Mouse (Mus musculus): ENCODE data around the gene A730071L15Rik. TPM values are rescaled to one million over a fixed set of nuclear protein-coding genes. Genes with fewer than 3 reads are reported as not detected.

Gene A730071L15Rik
- polyA plus RNA-seq, 1 experiment from 2014 or later = 0.53 TPM

- WGBS = 57% methylated on average over 3 of the region's 3 CpGs
These were observed 17.0 kb downstream of the A730071L15Rik start for GRCm38 (mm10) chr11:6216834-6217233.

GRCm38 (mm10) chr11:6218189-6218896 lies 18.5 kb downstream of the A730071L15Rik start:
- H3K4me1 ChIP-seq (replicated peaks; ENCODE audit: insufficient read depth, low read length) = no peaks in the 10 kb centered on the region
- H3K9me3 ChIP-seq (replicated peaks; ENCODE audit: low read length) = no peaks in the 10 kb centered on the region
- ATAC-seq (replicated peaks; ENCODE audit: low FRiP score, low read depth) = no peak
- no peak overlapping the region for H3K27ac ChIP-seq
- no peak overlapping the region for H3K9ac ChIP-seq (ENCODE audit: low read depth, low read length)
- 71% methylated on average over 11 of the region's 11 CpGs for WGBS
- H3K4me3 ChIP-seq (replicated peaks; ENCODE audit: low read depth, low read length) = no peak overlapping the region
- no peak overlapping the region for H3K4me2 ChIP-seq (ENCODE audit: low read length)
- no peaks in the 10 kb centered on the region for H3K27me3 ChIP-seq (ENCODE audit: insufficient read depth, low read length)
- no peak for TF ChIP-seq CTCF (IDR thresholded peaks at IDR 0.05; ENCODE audit: low read depth)
- H3K36me3 ChIP-seq (ENCODE audit: insufficient read depth, low read length) = no peaks in the 10 kb centered on the region
- DNase-seq (ENCODE audit: low spot score) = no peak

More at GRCm38 (mm10) chr11:6216834-6217233, 17.0 kb downstream of the A730071L15Rik start:
- Histone ChIP-seq H3K4me1 (replicated peaks; ENCODE audit: insufficient read depth, low read length) (no peaks in the 10 kb centered on the region), H3K36me3 (ENCODE audit: insufficient read depth, low read length) (no peaks in the 10 kb centered on the region), H3K9ac (ENCODE audit: low read depth, low read length) (no peak overlapping the region), H3K4me2 (ENCODE audit: low read length) (no peak overlapping the region), H3K27me3 (ENCODE audit: insufficient read depth, low read length) (no peaks in the 10 kb centered on the region), H3K27ac (no peak overlapping the region), H3K9me3 (replicated peaks; ENCODE audit: low read length) (no peaks in the 10 kb centered on the region), H3K4me3 (replicated peaks; ENCODE audit: low read depth, low read length) (no peak overlapping the region)
- DNase-seq (ENCODE audit: low spot score) (no peak), ATAC-seq (replicated peaks; ENCODE audit: low FRiP score, low read depth) (no peak)
- no peak for TF ChIP-seq CTCF (IDR thresholded peaks at IDR 0.05; ENCODE audit: low read depth)

- ATAC-seq (replicated peaks; ENCODE audit: low FRiP score, low read depth) (no peak), DNase-seq (ENCODE audit: low spot score) (no peak)
- 70% methylated on average over 6 of the region's 6 CpGs for WGBS
- Histone ChIP-seq H3K4me1 (replicated peaks; ENCODE audit: insufficient read depth, low read length) (no peaks in the 10 kb centered on the region), H3K9ac (ENCODE audit: low read depth, low read length) (no peak overlapping the region), H3K9me3 (replicated peaks; ENCODE audit: low read length) (no peaks in the 10 kb centered on the region), H3K27me3 (ENCODE audit: insufficient read depth, low read length) (no peaks in the 10 kb centered on the region), H3K27ac (no peak overlapping the region), H3K4me3 (replicated peaks; ENCODE audit: low read depth, low read length) (no peak overlapping the region), H3K4me2 (ENCODE audit: low read length) (no peak overlapping the region), H3K36me3 (ENCODE audit: insufficient read depth, low read length) (no peaks in the 10 kb centered on the region)
- TF ChIP-seq CTCF (IDR thresholded peaks at IDR 0.05; ENCODE audit: low read depth) = no peak
These were observed 20.1 kb downstream of the A730071L15Rik start for GRCm38 (mm10) chr11:6219967-6220366.

DNA sequence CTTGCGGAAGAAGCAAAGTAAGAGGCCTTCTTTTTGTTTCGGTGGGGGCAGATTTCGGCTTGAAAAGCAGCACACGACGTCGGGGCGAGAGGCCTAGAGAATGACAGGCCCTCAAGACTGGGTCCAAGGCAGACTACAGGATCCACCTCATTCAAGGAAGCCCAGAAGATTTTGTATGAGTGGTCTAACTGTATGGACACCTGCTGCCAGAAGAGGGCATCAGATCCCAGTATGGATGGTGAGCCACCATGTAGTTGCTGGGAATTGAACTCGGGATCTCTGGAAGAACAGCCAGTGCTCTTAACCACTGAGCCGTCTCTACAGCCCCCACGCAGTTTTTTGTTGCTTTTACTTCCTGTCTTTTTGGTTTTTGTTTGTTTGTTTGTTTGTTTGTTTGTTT lies 22.4 kb downstream of the A730071L15Rik start:
- 89% methylated on average over 10 of the region's 10 CpGs for WGBS
- Histone ChIP-seq H3K9ac (ENCODE audit: low read depth, low read length) (no peak overlapping the region), H3K4me3 (replicated peaks; ENCODE audit: low read depth, low read length) (no peak overlapping the region), H3K4me2 (ENCODE audit: low read length) (no peak overlapping the region), H3K9me3 (replicated peaks; ENCODE audit: low read length) (no peaks in the 10 kb centered on the region), H3K27me3 (ENCODE audit: insufficient read depth, low read length) (no peaks in the 10 kb centered on the region), H3K4me1 (replicated peaks; ENCODE audit: insufficient read depth, low read length) (no peaks in the 10 kb centered on the region), H3K27ac (no peak overlapping the region), H3K36me3 (ENCODE audit: insufficient read depth, low read length) (no peaks in the 10 kb centered on the region)
- TF ChIP-seq CTCF (IDR thresholded peaks at IDR 0.05; ENCODE audit: low read depth) = no peak
- ATAC-seq (replicated peaks; ENCODE audit: low FRiP score, low read depth) (no peak), DNase-seq (ENCODE audit: low spot score) (no peak)

DNA sequence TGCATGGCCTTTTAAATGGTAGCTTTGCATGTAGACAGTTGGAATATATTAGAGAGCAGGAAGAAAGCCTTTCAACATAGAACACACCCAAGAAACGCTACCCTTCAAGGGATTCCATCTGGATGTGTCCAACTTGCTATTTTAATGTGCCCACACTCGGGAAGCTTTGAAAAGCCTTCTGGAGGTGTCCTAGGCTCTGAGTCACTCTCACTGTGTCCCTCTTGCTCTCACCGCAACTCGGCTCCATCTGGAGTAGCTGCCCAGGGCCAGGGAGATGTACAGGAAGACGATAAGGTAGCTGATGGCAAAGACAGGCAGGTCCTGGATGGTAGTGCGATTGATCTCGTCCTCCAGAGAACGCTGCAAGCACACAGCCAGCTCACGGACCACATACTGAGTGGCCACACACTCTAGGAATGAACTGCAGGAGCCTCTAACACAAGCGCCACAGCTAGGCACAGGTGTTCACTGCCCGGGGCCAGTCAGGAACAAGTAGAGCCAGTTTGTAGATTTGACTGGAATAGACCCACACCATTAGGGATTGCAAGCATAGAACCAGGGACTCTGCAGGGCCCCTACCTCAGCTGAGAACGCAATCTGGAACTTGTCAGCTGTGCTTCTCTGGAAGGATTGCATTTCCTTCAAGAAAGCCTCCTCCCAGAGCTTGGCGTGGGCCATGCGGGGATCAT lies 24.9 kb downstream of the A730071L15Rik start:
- H3K4me3 ChIP-seq (replicated peaks; ENCODE audit: low read depth, low read length) = no peak overlapping the region
- H3K9me3 ChIP-seq (replicated peaks; ENCODE audit: low read length) = no peaks in the 10 kb centered on the region
- WGBS = 68% methylated on average over 14 of the region's 14 CpGs
- no peak overlapping the region for H3K27ac ChIP-seq
- no peak for DNase-seq (ENCODE audit: low spot score)
- H3K36me3 ChIP-seq (ENCODE audit: insufficient read depth, low read length) = no peaks in the 10 kb centered on the region
- no peak for TF ChIP-seq CTCF (IDR thresholded peaks at IDR 0.05; ENCODE audit: low read depth)
- H3K4me2 ChIP-seq (ENCODE audit: low read length) = no peak overlapping the region
- ATAC-seq (replicated peaks; ENCODE audit: low FRiP score, low read depth) = no peak; the same call in 1 of the 2 replicates
- H3K9ac ChIP-seq (ENCODE audit: low read depth, low read length) = no peak overlapping the region
- no peaks in the 10 kb centered on the region for H3K27me3 ChIP-seq (ENCODE audit: insufficient read depth, low read length)
- H3K4me1 ChIP-seq (replicated peaks; ENCODE audit: insufficient read depth, low read length) = no peaks in the 10 kb centered on the region

DNA sequence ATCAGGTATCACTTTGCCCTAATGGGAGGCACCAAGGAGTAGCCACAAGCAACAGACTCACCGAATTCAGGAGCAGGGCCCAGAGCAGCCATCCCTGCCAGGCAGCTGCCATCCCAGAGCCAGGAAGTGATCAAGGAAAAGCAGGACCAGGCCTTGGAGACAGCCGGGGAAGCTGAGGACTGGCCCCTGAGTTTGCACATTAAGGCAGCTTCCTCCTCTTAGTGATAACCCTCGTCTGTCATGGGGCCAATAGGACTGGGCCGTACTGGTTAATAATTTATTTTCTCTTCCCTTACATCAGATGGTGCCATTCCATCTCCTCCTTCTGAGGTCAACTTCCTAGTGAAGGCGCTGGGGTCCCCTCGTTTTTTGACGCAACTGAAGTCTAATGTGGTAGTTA lies 30.2 kb downstream of the A730071L15Rik start, which contains the start of gene Npc1l1:
Npc1l1 (minus strand) TSS at position 132 of the 400 bp plus-strand sequence.
- TF ChIP-seq CTCF (IDR thresholded peaks at IDR 0.05; ENCODE audit: low read depth) = no peak
- ATAC-seq (replicated peaks; ENCODE audit: low FRiP score, low read depth) (no peak), DNase-seq (ENCODE audit: low spot score) (no peak)
- Histone ChIP-seq H3K9ac (ENCODE audit: low read depth, low read length) (no peak within 1 kb of the TSS), H3K9me3 (replicated peaks; ENCODE audit: low read length) (no peaks in the 10 kb centered on the region), H3K4me3 (replicated peaks; ENCODE audit: low read depth, low read length) (no peak within 1 kb of the TSS), H3K27ac (no peak within 1 kb of the TSS), H3K4me1 (replicated peaks; ENCODE audit: insufficient read depth, low read length) (no peaks in the 10 kb centered on the region), H3K27me3 (ENCODE audit: insufficient read depth, low read length) (no peaks in the 10 kb centered on the region), H3K4me2 (ENCODE audit: low read length) (no peak within 1 kb of the TSS), H3K36me3 (ENCODE audit: insufficient read depth, low read length) (no peaks in the 10 kb centered on the region)
- 69% methylated on average over 7 of the region's 7 CpGs for WGBS

Measured in kidney, postnatal 0 days (tissue).